Mouse (Mus musculus) lung, adult 2 months (tissue): Measurements from ENCODE around the gene Gsg1.

Source experiments
- CTCF ChIP-seq: fragments of 200-500 bp; IDR thresholded peaks from 2 replicates; pipeline ENCODE4 v1.5.1; 2011; ENCODE audit warnings: mild to moderate bottlenecking, low read length, control low read depth; ENCODE audit not compliant: insufficient read depth
- POLR2A ChIP-seq: fragments of 200-500 bp; IDR thresholded peaks from 2 replicates; pipeline ENCODE4 v1.6.1; 2011; ENCODE audit warnings: low read depth, mild to moderate bottlenecking, control low read depth, low read length, borderline replicate concordance; ENCODE audit errors: extremely low read depth

GRCm38 (mm10) chr6:135238211-135238610 is 15.9 kb downstream of the Gsg1 start:
- no peak for TF ChIP-seq POLR2A
- no peak for TF ChIP-seq CTCF
